Mouse (Mus musculus): Measurements from ENCODE around the gene AC109138.7.

AC109138.7 gene

GRCm38 (mm10) chr19:4214071-4214770 lies at the start of gene AC109138.7, which contains the start of gene Clcf1:
TSS of gene AC109138.7 (plus strand) at chr19:4214357.
TSS of gene Clcf1 (plus strand) at chr19:4214238.
- DNase-seq (ENCODE audit: low read depth, low spot score), result no peak

GRCm38 (mm10) chr19:4164721-4165120 lies 49.4 kb upstream of the AC109138.7 start:
- no peak for DNase-seq (ENCODE audit: low read depth, low spot score)

- DNase-seq (ENCODE audit: low read depth, low spot score), result no peak
These were observed 47.3 kb upstream of the AC109138.7 start for GRCm38 (mm10) chr19:4166678-4167476.

- DNase-seq (ENCODE audit: low read depth, low spot score), result peak; percentile 97
These were observed 44.8 kb upstream of the AC109138.7 start for GRCm38 (mm10) chr19:4169378-4169784.

GRCm38 (mm10) chr19:4169810-4170209 lies 44.3 kb upstream of the AC109138.7 start:
- no peak for DNase-seq (ENCODE audit: low read depth, low spot score)

GRCm38 (mm10) chr19:4170723-4171392 lies 43.3 kb upstream of the AC109138.7 start:
- DNase-seq (ENCODE audit: low read depth, low spot score), result no peak

GRCm38 (mm10) chr19:4171393-4172290 lies 42.5 kb upstream of the AC109138.7 start:
- no peak for DNase-seq (ENCODE audit: low read depth, low spot score)

- no peak for DNase-seq (ENCODE audit: low read depth, low spot score)
These were observed 41.2 kb upstream of the AC109138.7 start for GRCm38 (mm10) chr19:4172925-4173324.

GRCm38 (mm10) chr19:4175368-4175947 lies 38.7 kb upstream of the AC109138.7 start, which contains the start of gene Carns1:
TSS of gene Carns1 (minus strand) at chr19:4175479.
- DNase-seq (ENCODE audit: low read depth, low spot score), result no peak

- no peak for DNase-seq (ENCODE audit: low read depth, low spot score)
These were observed 33.7 kb upstream of the AC109138.7 start for GRCm38 (mm10) chr19:4180411-4180810.

GRCm38 (mm10) chr19:4181892-4182291 lies 32.3 kb upstream of the AC109138.7 start:
- DNase-seq (ENCODE audit: low read depth, low spot score), result peak; percentile 79

- DNase-seq (ENCODE audit: low read depth, low spot score), result no peak
These were observed 30.5 kb upstream of the AC109138.7 start for GRCm38 (mm10) chr19:4183689-4184088.

GRCm38 (mm10) chr19:4184976-4185975 lies 28.9 kb upstream of the AC109138.7 start:
- DNase-seq (ENCODE audit: low read depth, low spot score), result no peak

GRCm38 (mm10) chr19:4187303-4187702 lies 26.9 kb upstream of the AC109138.7 start:
- DNase-seq (ENCODE audit: low read depth, low spot score), result no peak

- no peak for DNase-seq (ENCODE audit: low read depth, low spot score)
These were observed 25.0 kb upstream of the AC109138.7 start for GRCm38 (mm10) chr19:4189051-4189620.

- no peak for DNase-seq (ENCODE audit: low read depth, low spot score)
These were observed 23.3 kb upstream of the AC109138.7 start, which contains the start of gene Tbc1d10c for GRCm38 (mm10) chr19:4190831-4191334. TSS of gene Tbc1d10c (minus strand) at chr19:4191284.

- peak; percentile 80 for DNase-seq (ENCODE audit: low read depth, low spot score)
These were observed 22.5 kb upstream of the AC109138.7 start, which contains the start of gene Ppp1ca for GRCm38 (mm10) chr19:4191528-4192250. TSS of gene Ppp1ca (plus strand) at chr19:4192065.
